Mouse (Mus musculus) limb, embryonic 14.5 days (tissue): ENCODE measurements around the gene Jmjd8. TPM values are rescaled to one million over a fixed set of nuclear protein-coding genes. Genes with fewer than 3 reads are reported as not detected.

Experiments used
- ATAC-seq: fragments of 200-750 bp; cut with Nextera tagmentation; 2 replicates; pipeline ENCODE4 v1.8.0; 2017; ENCODE audit warnings: low read depth, moderate number of reproducible peaks, moderate TSS enrichment; ENCODE audit not compliant: low FRiP score
- DNase-seq: peaks from one replicate; pipeline ENCODE4 v3.0.0-alpha.2; 2015; ENCODE audit warnings: low spot score
- H3K27ac ChIP-seq: fragments of 300-500 bp; sonication (generic); replicated peaks from 2 replicates; pipeline ENCODE4 v1.5.1; 2014; ENCODE audit warnings: low read depth, mild to moderate bottlenecking, low read length, moderate library complexity, mixed read lengths
- H3K27me3 ChIP-seq: fragments of 300-500 bp; sonication (generic); 2 replicates; pipeline ENCODE4 v1.6.1; 2014; ENCODE audit warnings: low read length, mixed read lengths; ENCODE audit not compliant: control insufficient read depth, insufficient read depth
- H3K36me3 ChIP-seq: fragments of 300-500 bp; sonication (generic); 2 replicates; pipeline ENCODE4 v1.6.1; 2014; ENCODE audit warnings: mild to moderate bottlenecking, low read length, moderate library complexity, mixed read lengths; ENCODE audit not compliant: control insufficient read depth, insufficient read depth
- H3K4me1 ChIP-seq: fragments of 300-500 bp; sonication (generic); 2 replicates; pipeline ENCODE4 v1.6.1; 2014; ENCODE audit warnings: antibody characterized with exemption, low read length, mixed read lengths; ENCODE audit not compliant: control insufficient read depth, insufficient read depth
- H3K4me2 ChIP-seq: fragments of 300-500 bp; sonication (generic); replicated peaks from 2 replicates; pipeline ENCODE4 v1.6.1; 2014; ENCODE audit warnings: low read depth, mild to moderate bottlenecking, low read length, moderate library complexity; ENCODE audit not compliant: severe bottlenecking
- H3K4me3 ChIP-seq: fragments of 300-500 bp; sonication (generic); replicated peaks from 2 replicates; pipeline ENCODE4 v1.5.1; 2014; ENCODE audit warnings: low read length
- H3K9ac ChIP-seq: fragments of 300-500 bp; sonication (generic); 2 replicates; pipeline ENCODE4 v1.6.1; 2014; ENCODE audit warnings: mild to moderate bottlenecking, low read depth, low read length, moderate library complexity; ENCODE audit not compliant: severe bottlenecking
- H3K9me3 ChIP-seq: fragments of 300-500 bp; sonication (generic); 2 replicates; pipeline ENCODE4 v1.6.1; 2016; ENCODE audit warnings: low read length; ENCODE audit not compliant: control insufficient read depth
- POLR2A ChIP-seq: fragments of 200-500 bp; IDR thresholded peaks from 2 replicates; pipeline ENCODE4 v1.8.0; 2012; ENCODE audit warnings: inconsistent platforms, mild to moderate bottlenecking, moderate library complexity, borderline replicate concordance; ENCODE audit not compliant: insufficient read depth, insufficient read length; ENCODE audit errors: extremely low read depth
- WGBS: fragments of 180-500 bp; shearing (Covaris S2); extraction: QIAGEN DNeasy Blood & Tissue Kit; methylation state at CpG from one replicate; pipeline ENCODE4 v1.1.7; 2014; 5-methylcytosine and 5-hydroxymethylcytosine counted together
- polyA plus RNA-seq, 2 experiments: library from polyadenylated mRNA; depleted of rRNA in 1 of 2; stranded (reverse) in 1 of 2; unstranded in 1 of 2; fragments of >200 nt; fragmentation: Nextera tagmentation in 1 of 2; extraction: Ambion mirVana in 1 of 2; gene quantifications; 2 replicates each; pipeline versions ENCODE4 v1.2.1 to v1.2.3; 2012 to 2014

Jmjd8 gene
- polyA plus RNA-seq, 2 experiments = 41.5 to 64.4 TPM

DNA sequence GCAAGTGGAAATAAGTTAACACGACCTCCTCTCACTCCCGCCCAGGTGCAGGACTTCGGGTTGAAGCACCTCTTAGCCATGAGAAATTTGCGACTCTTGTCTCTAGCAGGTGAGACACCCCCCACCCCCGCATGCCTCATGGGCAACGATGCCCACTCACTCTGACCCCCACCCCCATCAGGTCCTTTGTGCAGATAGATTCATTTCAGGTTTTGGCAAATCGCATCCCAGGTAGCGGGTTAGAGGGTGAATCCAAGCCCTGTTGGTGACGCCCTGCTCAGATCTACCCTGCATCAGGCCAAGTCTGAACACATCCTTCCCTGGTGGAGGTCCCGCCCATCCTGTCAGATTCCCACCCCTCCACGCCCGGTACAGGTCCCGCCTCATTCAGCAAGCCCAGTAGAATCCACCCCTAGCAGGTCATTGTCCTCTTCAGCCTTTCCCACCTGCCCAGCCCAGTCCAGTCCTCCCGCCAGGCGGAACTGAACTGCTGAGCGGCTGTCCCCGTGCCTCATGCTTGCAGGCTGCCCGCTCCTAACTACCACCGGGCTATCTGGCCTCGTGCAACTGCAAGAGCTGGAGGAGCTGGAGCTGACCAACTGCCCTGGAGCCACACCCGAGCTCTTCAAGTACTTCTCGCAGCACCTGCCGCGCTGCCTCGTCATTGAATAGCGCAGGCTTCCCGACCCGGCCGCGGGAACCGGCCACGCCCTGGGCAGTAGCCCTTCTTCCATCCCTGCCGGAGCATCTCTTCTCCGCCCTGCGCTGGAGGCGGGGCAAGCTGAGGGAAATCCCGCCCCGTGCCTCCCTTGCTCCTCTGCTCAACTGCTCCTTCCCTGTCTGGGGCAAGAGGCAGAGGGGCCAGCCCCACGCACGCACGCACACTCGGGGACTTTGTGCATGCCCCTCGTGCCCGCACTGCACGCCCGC is 9.6 kb upstream of the Jmjd8 start:
- Histone ChIP-seq H3K27me3 (peaks cover 35% of the 10 kb centered on the region), H3K36me3 (no peaks in the 10 kb centered on the region), H3K9ac (no peak overlapping the region), H3K4me2 (peak overlapping the region; percentile 28; the same call in 1 of the 2 replicates), H3K4me1 (peaks cover 3% of the 10 kb centered on the region), H3K4me3 (no peak overlapping the region), H3K9me3 (no peaks in the 10 kb centered on the region), H3K27ac (no peak overlapping the region)
- no peak for DNase-seq
- WGBS = 5% methylated on average over 46 of the region's 46 CpGs
- TF ChIP-seq POLR2A = no peak
- no peak for ATAC-seq

GRCm38 (mm10) chr17:25823452-25823851 is 5.2 kb upstream of the Jmjd8 start, which contains the start of gene Wdr24:
Wdr24 (plus strand) TSS chr17:25823627.
- H3K4me2 ChIP-seq = peak within 1 kb of the TSS; percentile 71
- peak within 1 kb of the TSS; percentile 38 for H3K9ac ChIP-seq
- H3K27me3 ChIP-seq = peaks cover 21% of the 10 kb centered on the region
- ATAC-seq (peak; percentile 81), DNase-seq (peak; percentile 94)
- no peak within 1 kb of the TSS for H3K27ac ChIP-seq
- no peaks in the 10 kb centered on the region for H3K9me3 ChIP-seq
- H3K36me3 ChIP-seq = peaks cover 20% of the 10 kb centered on the region
- WGBS = 0% methylated on average over 18 of the region's 18 CpGs
- TF ChIP-seq POLR2A = peak; percentile 39; the same call in 1 of the 2 replicates
- peaks cover 15% of the 10 kb centered on the region for H3K4me1 ChIP-seq
- H3K4me3 ChIP-seq = peak within 1 kb of the TSS; percentile 47

GRCm38 (mm10) chr17:25824362-25825142 is 4.1 kb upstream of the Jmjd8 start:
- 76% methylated on average over 16 of the region's 17 CpGs for WGBS
- peaks cover 20% of the 10 kb centered on the region for H3K36me3 ChIP-seq
- ATAC-seq = no peak

DNA sequence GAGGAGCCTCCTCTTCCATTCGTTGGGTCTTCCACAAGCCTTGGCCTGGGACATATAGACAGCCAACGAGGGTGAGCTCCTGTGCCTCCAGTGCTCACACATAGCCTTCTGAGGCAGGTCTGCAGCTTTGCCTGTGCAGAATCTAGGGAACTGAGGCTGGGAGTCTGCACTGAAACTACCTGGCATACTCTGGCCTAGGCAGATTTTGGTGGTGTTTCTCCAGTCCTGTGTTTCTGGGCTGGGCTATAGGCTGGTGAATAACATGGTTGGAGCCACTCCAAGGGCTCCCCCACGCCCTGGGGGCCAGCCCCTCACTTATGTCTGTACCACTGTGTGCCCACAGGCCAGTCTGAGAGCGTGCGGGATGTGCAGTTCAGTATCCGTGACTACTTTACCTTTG is 3.4 kb upstream of the Jmjd8 start:
- Histone ChIP-seq H3K4me2 (no peak overlapping the region), H3K27ac (no peak overlapping the region), H3K9me3 (no peaks in the 10 kb centered on the region), H3K4me1 (peaks cover 22% of the 10 kb centered on the region), H3K36me3 (peaks cover 26% of the 10 kb centered on the region), H3K9ac (no peak overlapping the region), H3K4me3 (no peak overlapping the region), H3K27me3 (peaks cover 3% of the 10 kb centered on the region)
- DNase-seq = no peak
- TF ChIP-seq POLR2A = no peak
- WGBS = 80% methylated on average over 6 of the region's 6 CpGs
- ATAC-seq = no peak

More at GRCm38 (mm10) chr17:25824362-25825142, 4.1 kb upstream of the Jmjd8 start:
- H3K27ac ChIP-seq = no peak overlapping the region
- H3K9ac ChIP-seq = peak overlapping the region; percentile 38; the same call in 1 of the 2 replicates
- H3K4me3 ChIP-seq = peak overlapping the region; percentile 47
- H3K4me2 ChIP-seq = peak overlapping the region; percentile 71
- no peaks in the 10 kb centered on the region for H3K9me3 ChIP-seq
- no peak for TF ChIP-seq POLR2A
- peaks cover 10% of the 10 kb centered on the region for H3K27me3 ChIP-seq
- no peak for DNase-seq
- H3K4me1 ChIP-seq = peaks cover 16% of the 10 kb centered on the region

- H3K4me1 ChIP-seq = peaks cover 25% of the 10 kb centered on the region
- H3K4me2 ChIP-seq = no peak overlapping the region
- no peak for ATAC-seq
- DNase-seq = no peak
- H3K36me3 ChIP-seq = peaks cover 33% of the 10 kb centered on the region
- no peak for TF ChIP-seq POLR2A
- H3K9me3 ChIP-seq = no peaks in the 10 kb centered on the region
- H3K4me3 ChIP-seq = no peak overlapping the region
- H3K27me3 ChIP-seq = no peaks in the 10 kb centered on the region
- H3K27ac ChIP-seq = no peak overlapping the region
- 96% methylated on average over 27 of the region's 27 CpGs for WGBS
- no peak overlapping the region for H3K9ac ChIP-seq
Observed at GRCm38 (mm10) chr17:25825984-25826570, 2.6 kb upstream of the Jmjd8 start.
